Mouse (Mus musculus) lung, postnatal 36 days (tissue): Measurements from ENCODE around the gene Rere.

ENCODE experiments used
- DNase-seq: peaks from one replicate; pipeline ENCODE4 v3.0.0; 2022; ENCODE audit warnings: mixed read lengths

The Rere gene

GRCm38 (mm10) chr4:150441931-150442330 lies 160.5 kb downstream of the Rere start:
- no peak for DNase-seq

- no peak for DNase-seq
Observed at GRCm38 (mm10) chr4:150444068-150444467, 162.6 kb downstream of the Rere start.

- DNase-seq, result no peak
Observed at GRCm38 (mm10) chr4:150446617-150447016, 165.2 kb downstream of the Rere start.

- DNase-seq, result peak; percentile 50
Observed at GRCm38 (mm10) chr4:150447517-150447916, 166.1 kb downstream of the Rere start.

- no peak for DNase-seq
Observed at GRCm38 (mm10) chr4:150448433-150448832, 167.0 kb downstream of the Rere start.

GRCm38 (mm10) chr4:150450081-150450691 lies 168.7 kb downstream of the Rere start:
- DNase-seq, result no peak

GRCm38 (mm10) chr4:150452155-150452847 lies 170.9 kb downstream of the Rere start:
- DNase-seq, result no peak

GRCm38 (mm10) chr4:150454571-150455306 lies 173.3 kb downstream of the Rere start:
- no peak for DNase-seq

GRCm38 (mm10) chr4:150455750-150456149 lies 174.3 kb downstream of the Rere start:
- no peak for DNase-seq

- DNase-seq, result no peak
Observed at GRCm38 (mm10) chr4:150456452-150456851, 175.0 kb downstream of the Rere start.

- no peak for DNase-seq
Observed at GRCm38 (mm10) chr4:150456886-150457285, 175.4 kb downstream of the Rere start.

GRCm38 (mm10) chr4:150457353-150457752 lies 175.9 kb downstream of the Rere start:
- no peak for DNase-seq

- no peak for DNase-seq
Observed at GRCm38 (mm10) chr4:150457771-150458170, 176.3 kb downstream of the Rere start.

GRCm38 (mm10) chr4:150459022-150459794 lies 177.8 kb downstream of the Rere start:
- DNase-seq, result no peak

- DNase-seq, result no peak
Observed at GRCm38 (mm10) chr4:150460451-150460850, 179.0 kb downstream of the Rere start.

GRCm38 (mm10) chr4:150461011-150461410 lies 179.6 kb downstream of the Rere start:
- no peak for DNase-seq

GRCm38 (mm10) chr4:150461427-150462189 lies 180.2 kb downstream of the Rere start:
- DNase-seq, result no peak

- peak; percentile 87 for DNase-seq
Observed at GRCm38 (mm10) chr4:150462367-150462766, 180.9 kb downstream of the Rere start.

- DNase-seq, result peak; percentile 83
Observed at GRCm38 (mm10) chr4:150465759-150466158, 184.3 kb downstream of the Rere start.

- no peak for DNase-seq
Observed at GRCm38 (mm10) chr4:150469274-150469673, 187.8 kb downstream of the Rere start.

- DNase-seq, result no peak
Observed at GRCm38 (mm10) chr4:150470674-150471328, 189.4 kb downstream of the Rere start.
